Mouse (Mus musculus) kidney, adult 10 weeks (tissue): ENCODE results near the gene Stk24. TPM values are rescaled to one million over a fixed set of nuclear protein-coding genes. Genes with fewer than 3 reads are reported as not detected.

ENCODE experiments used
- polyA plus RNA-seq: library from polyadenylated mRNA; stranded (reverse); fragments of 350-450 nt; fragmentation: Illumina TruSeq; extraction: RNeasy Lipid Tissue Mini Kit (QIAGEN cat#74804); gene quantifications from one replicate; pipeline ENCODE4 v1.2.3, GENCODE M21; 2014; ENCODE audit warnings: low read depth, low replicate concordance

Stk24 gene
- 156 TPM for polyA plus RNA-seq

GRCm38 (mm10) chr14:121379827-121380145, at the start of gene Stk24:
Gene Stk24, minus strand, starts transcription at chr14:121380011.

Other genes starting within 250 kb of the Stk24 start
- gene Slc15a1, start 125.2 kb upstream of the Stk24 start, polyA plus RNA-seq = 0.65 TPM